Mouse (Mus musculus) adrenal gland (tissue): ENCODE data around the gene Casc3.

Experiments used
- intact Hi-C: fragments of 180-260 bp; cut with DNase I; formaldehyde crosslinking; loops from one replicate; pipeline ENCODE4 v1.15.1; 2025

Gene Casc3

GRCm38 (mm10) chr11:98788550-98789218 is 16.0 kb upstream of the Casc3 start:
- intact Hi-C loops: loop anchor here (2.0 to 5.0 kb wide), 3 partner anchors 40 to 86 kb away; partner anchors contain the start of gene Csf3

- intact Hi-C loops: loop anchor here (2.0 to 5.0 kb wide), 3 partner anchors 39 to 87 kb away; partner anchors contain the start of gene Csf3
Measured at GRCm38 (mm10) chr11:98789219-98789807, 15.4 kb upstream of the Casc3 start.

GRCm38 (mm10) chr11:98789824-98790223 is 14.9 kb upstream of the Casc3 start:
- intact Hi-C loops: loop anchor here (2.0 to 5.0 kb wide), 3 partner anchors 39 to 88 kb away; partner anchors contain the start of gene Csf3

GRCm38 (mm10) chr11:98790631-98791205 is 14.0 kb upstream of the Casc3 start:
- intact Hi-C loops: no loop called here

GRCm38 (mm10) chr11:98791448-98791847 is 13.3 kb upstream of the Casc3 start:
- intact Hi-C loops: no loop called here

GRCm38 (mm10) chr11:98792081-98792480 is 12.6 kb upstream of the Casc3 start:
- intact Hi-C loops: no loop called here

- intact Hi-C loops: no loop called here
Measured at GRCm38 (mm10) chr11:98794469-98795014, 10.2 kb upstream of the Casc3 start.

- intact Hi-C loops: no loop called here
Measured at GRCm38 (mm10) chr11:98795015-98795713, 9.5 kb upstream of the Casc3 start, which contains the start of gene Msl1. Msl1 (plus strand) TSS chr11:98795516.

GRCm38 (mm10) chr11:98795714-98796514 is 8.8 kb upstream of the Casc3 start:
- intact Hi-C loops: loop anchor here (1.0 kb wide), 1 partner anchor 13 kb away; no protein-coding TSS in a partner anchor

- intact Hi-C loops: loop anchor here (1.0 kb wide), 1 partner anchor 13 kb away; no protein-coding TSS in a partner anchor
Measured at GRCm38 (mm10) chr11:98796515-98797216, 8.0 kb upstream of the Casc3 start.

GRCm38 (mm10) chr11:98797306-98797705 is 7.4 kb upstream of the Casc3 start:
- intact Hi-C loops: no loop called here

- intact Hi-C loops: no loop called here
Measured at GRCm38 (mm10) chr11:98797909-98798308, 6.8 kb upstream of the Casc3 start.

- intact Hi-C loops: no loop called here
Measured at GRCm38 (mm10) chr11:98808417-98808816, 3.7 kb downstream of the Casc3 start.

GRCm38 (mm10) chr11:98809457-98810290 is 5.0 kb downstream of the Casc3 start:
- intact Hi-C loops: loop anchor here (1.0 kb wide), 1 partner anchor 13 kb away; no protein-coding TSS in a partner anchor

- intact Hi-C loops: no loop called here
Measured at GRCm38 (mm10) chr11:98810686-98811085, 6.0 kb downstream of the Casc3 start.

GRCm38 (mm10) chr11:98816706-98817239 is 12.1 kb downstream of the Casc3 start:
- intact Hi-C loops: no loop called here

GRCm38 (mm10) chr11:98820968-98821367 is 16.3 kb downstream of the Casc3 start:
- intact Hi-C loops: no loop called here

GRCm38 (mm10) chr11:98826071-98826470 is 21.4 kb downstream of the Casc3 start:
- intact Hi-C loops: loop anchor here (5.0 kb wide), 1 partner anchor 114 kb away; no protein-coding TSS in a partner anchor
